Mouse (Mus musculus) spleen, adult 2 months (tissue): Measurements from ENCODE around the gene Cdc25b. TPM values are rescaled to one million over a fixed set of nuclear protein-coding genes. Genes with fewer than 3 reads are reported as not detected.
"Not testable (repeated sequence)": the region's sequence is repeated elsewhere in the genome, so short reads cannot be mapped to it uniquely, and the experiment has no call there.

Experiments
- DNase-seq, 2 experiments: peaks; one replicate each; pipeline versions ENCODE4 v3.0.0 to v3.0.0-alpha.2; 2012 to 2021; ENCODE audit warnings: low spot score in 2 of 2, low read depth in 1 of 2
- H3K27ac ChIP-seq: fragments of 200-500 bp; 2 replicates; pipeline ENCODE4 v1.5.1; 2012; ENCODE audit warnings: low read length, inconsistent platforms; ENCODE audit not compliant: insufficient read depth
- H3K27me3 ChIP-seq: fragments of 200-500 bp; 2 replicates; pipeline ENCODE4 v1.6.1; 2012; ENCODE audit warnings: mild to moderate bottlenecking, moderate library complexity, low read length, inconsistent platforms; ENCODE audit not compliant: control insufficient read depth, insufficient read depth
- H3K36me3 ChIP-seq: fragments of 200-500 bp; 2 replicates; pipeline ENCODE4 v1.6.1; 2012; ENCODE audit warnings: mild to moderate bottlenecking, low read length, inconsistent platforms; ENCODE audit not compliant: control insufficient read depth, insufficient read depth
- H3K4me1 ChIP-seq: fragments of 200-500 bp; 2 replicates; pipeline ENCODE4 v1.6.1; 2011; ENCODE audit warnings: inconsistent platforms; ENCODE audit not compliant: control insufficient read depth, insufficient read depth, insufficient read length
- H3K4me3 ChIP-seq: fragments of 200-500 bp; 2 replicates; pipeline ENCODE4 v1.5.1; 2011; ENCODE audit warnings: mild to moderate bottlenecking, inconsistent platforms; ENCODE audit not compliant: insufficient read depth, insufficient read length; ENCODE audit errors: extremely low read depth
- CTCF ChIP-seq: fragments of 200-500 bp; IDR thresholded peaks from 2 replicates; pipeline ENCODE4 v1.5.1; 2011; ENCODE audit warnings: mild to moderate bottlenecking, inconsistent platforms; ENCODE audit not compliant: insufficient read depth, insufficient read length, insufficient replicate concordance; ENCODE audit errors: extremely low read depth
- POLR2A ChIP-seq: fragments of 200-500 bp; IDR thresholded peaks from 2 replicates; pipeline ENCODE4 v1.6.1; 2011; ENCODE audit warnings: low read depth, low read length, inconsistent platforms
- WGBS: fragments of 180-500 bp; shearing (Covaris S2); methylation state at CpG from one replicate; pipeline ENCODE4 v1.1.7; 2018; 5-methylcytosine and 5-hydroxymethylcytosine counted together
- polyA plus RNA-seq: library from polyadenylated mRNA; depleted of rRNA; stranded (reverse); fragments of >200 nt; gene quantifications from 2 replicates; pipeline ENCODE4 v1.2.3, GENCODE M21; 2012

Cdc25b gene
- polyA plus RNA-seq, 1 experiment: 85.6 TPM

GRCm38 (mm10) chr2:131222562-131222961 lies 35.8 kb downstream of the Cdc25b start:
- Histone ChIP-seq H3K27ac (no peak overlapping the region), H3K36me3 (no peaks in the 10 kb centered on the region), H3K27me3 (no peaks in the 10 kb centered on the region), H3K4me3 (no peak overlapping the region), H3K4me1 (no peaks in the 10 kb centered on the region)
- no peak for DNase-seq
- no peak for TF ChIP-seq POLR2A
- no peak for TF ChIP-seq CTCF
- WGBS: 56% methylated on average over 5 of the region's 5 CpGs

- no peaks in the 10 kb centered on the region for H3K36me3 ChIP-seq
- TF ChIP-seq POLR2A: no peak
- no peak for TF ChIP-seq CTCF
- H3K4me3 ChIP-seq: no peak overlapping the region
- WGBS: 74% methylated on average over 1 of the region's 1 CpGs
- H3K27ac ChIP-seq: no peak overlapping the region
- no peaks in the 10 kb centered on the region for H3K4me1 ChIP-seq
- DNase-seq: no peak
- no peaks in the 10 kb centered on the region for H3K27me3 ChIP-seq
These were observed 36.8 kb downstream of the Cdc25b start for GRCm38 (mm10) chr2:131223569-131223968.

GRCm38 (mm10) chr2:131225178-131225577 lies 38.4 kb downstream of the Cdc25b start:
- H3K4me1 ChIP-seq: no peaks in the 10 kb centered on the region
- H3K4me3 ChIP-seq: no peak overlapping the region
- H3K27ac ChIP-seq: no peak overlapping the region
- TF ChIP-seq CTCF (no peak), POLR2A (no peak)
- no peaks in the 10 kb centered on the region for H3K27me3 ChIP-seq
- 90% methylated on average over 6 of the region's 6 CpGs for WGBS
- H3K36me3 ChIP-seq: no peaks in the 10 kb centered on the region
- no peak for DNase-seq

- H3K4me3 ChIP-seq, H3K27me3 ChIP-seq, H3K36me3 ChIP-seq, DNase-seq, H3K4me1 ChIP-seq, H3K27ac ChIP-seq: not testable (repeated sequence)
- WGBS: 64% methylated on average over 2 of the region's 2 CpGs
These were observed 39.9 kb downstream of the Cdc25b start for GRCm38 (mm10) chr2:131226669-131227068.

- Histone ChIP-seq H3K27ac (no peak overlapping the region), H3K36me3 (no peaks in the 10 kb centered on the region), H3K27me3 (no peaks in the 10 kb centered on the region), H3K4me3 (no peak overlapping the region), H3K4me1 (no peaks in the 10 kb centered on the region)
- TF ChIP-seq CTCF: no peak
- TF ChIP-seq POLR2A: no peak
- WGBS: 86% methylated on average over 3 of the region's 3 CpGs
- DNase-seq: no peak
These were observed 40.5 kb downstream of the Cdc25b start for GRCm38 (mm10) chr2:131227243-131227642.

- Histone ChIP-seq H3K27me3 (no peaks in the 10 kb centered on the region), H3K36me3 (no peaks in the 10 kb centered on the region), H3K4me1 (peaks cover 14% of the 10 kb centered on the region; the same call in 1 of the 2 replicates), H3K27ac (no peak overlapping the region), H3K4me3 (no peak overlapping the region)
- DNase-seq: peak in 1 of 2 experiments; percentile 15
- no peak for TF ChIP-seq CTCF
- TF ChIP-seq POLR2A: no peak
- 75% methylated on average over 2 of the region's 2 CpGs for WGBS
These were observed 45.8 kb downstream of the Cdc25b start for GRCm38 (mm10) chr2:131232558-131232957.

- Histone ChIP-seq H3K27me3 (no peaks in the 10 kb centered on the region), H3K36me3 (no peaks in the 10 kb centered on the region), H3K4me1 (peaks cover 14% of the 10 kb centered on the region; the same call in 1 of the 2 replicates), H3K4me3 (peak within 1 kb of the TSS; percentile 90), H3K27ac (peak within 1 kb of the TSS; percentile 86)
- DNase-seq: peak; percentile 79 to 94
- TF ChIP-seq POLR2A: peak; percentile 61
- TF ChIP-seq CTCF: no peak
- 18% methylated on average over 29 of the region's 29 CpGs for WGBS
These were observed 46.8 kb downstream of the Cdc25b start, which contains the start of gene Mavs for GRCm38 (mm10) chr2:131233307-131234126. Mavs (plus strand) TSS chr2:131234063.
